Mouse (Mus musculus) embryonic facial prominence, embryonic 10.5 days (tissue): ENCODE data around the gene Zfp362. TPM values are rescaled to one million over a fixed set of nuclear protein-coding genes. Genes with fewer than 3 reads are reported as not detected.
A peak's percentile ranks its signal among the peaks of the same experiment; 100 is the strongest.

Source experiments
- DNase-seq: peaks from one replicate; pipeline ENCODE4 v3.0.0-alpha.2; 2017; ENCODE audit warnings: low spot score
- H3K27ac ChIP-seq: fragments of 300-500 bp; sonication (generic); replicated peaks from 2 replicates; pipeline ENCODE4 v1.5.1; 2016; ENCODE audit warnings: mild to moderate bottlenecking
- H3K27me3 ChIP-seq: fragments of 300-500 bp; sonication (generic); replicated peaks from 2 replicates; pipeline ENCODE4 v1.6.1; 2016; ENCODE audit warnings: low read depth, mild to moderate bottlenecking; ENCODE audit not compliant: poor library complexity, severe bottlenecking
- H3K36me3 ChIP-seq: fragments of 300-500 bp; sonication (generic); replicated peaks from 2 replicates; pipeline ENCODE4 v1.6.1; 2016; ENCODE audit warnings: mild to moderate bottlenecking, moderate library complexity
- H3K4me1 ChIP-seq: fragments of 300-500 bp; sonication (generic); 2 replicates; pipeline ENCODE4 v1.6.1; 2016
- H3K4me3 ChIP-seq: fragments of 300-500 bp; sonication (generic); 2 replicates; pipeline ENCODE4 v1.5.1; 2016; ENCODE audit warnings: mild to moderate bottlenecking, moderate library complexity
- H3K9me3 ChIP-seq: fragments of 300-500 bp; sonication (generic); 2 replicates; pipeline ENCODE4 v1.6.1; 2016; ENCODE audit warnings: mild to moderate bottlenecking
- WGBS: fragments of 180-500 bp; shearing (Covaris S2); methylation state at CpG from one replicate; pipeline ENCODE4 v1.1.7; 2016; 5-methylcytosine and 5-hydroxymethylcytosine counted together
- polyA plus RNA-seq: library from polyadenylated mRNA; unstranded; fragments of >200 nt; fragmentation: Nextera tagmentation; extraction: Ambion mirVana; gene quantifications from 2 replicates; pipeline ENCODE4 v1.2.1, GENCODE M21; 2016

The Zfp362 gene
- polyA plus RNA-seq, 1 experiment from 2014 or later = 38.7 TPM

DNA sequence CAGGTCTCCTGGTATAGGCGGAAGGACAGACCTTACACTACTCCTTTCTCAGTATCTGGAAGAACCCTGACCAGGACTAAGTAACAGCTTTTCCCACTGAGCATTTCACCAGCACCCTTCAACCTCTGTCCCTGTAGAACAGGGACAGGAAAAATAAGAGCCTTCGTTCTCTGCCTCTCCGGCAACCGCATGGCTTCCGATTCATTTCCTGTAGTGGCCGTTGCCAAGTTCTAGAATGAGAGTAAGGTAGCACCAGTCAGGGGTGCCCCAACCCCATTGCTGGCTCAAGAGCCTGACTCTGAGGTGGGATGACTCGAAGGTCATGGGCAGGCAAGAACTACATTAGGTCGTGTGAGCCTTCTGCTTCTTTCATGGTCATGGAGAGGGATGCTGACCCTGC lies 60.7 kb downstream of the Zfp362 start:
- H3K27ac ChIP-seq = no peak overlapping the region

GRCm38 (mm10) chr4:128743031-128743626 lies 62.7 kb downstream of the Zfp362 start:
- WGBS = 58% methylated on average over 12 of the region's 12 CpGs
- no peak overlapping the region for H3K4me3 ChIP-seq
- 0 out of 2 replicates have a peak overlapping the region, but pooled peaks have one; percentile 14 for H3K27ac ChIP-seq
- peaks cover 80% of the 10 kb centered on the region for H3K36me3 ChIP-seq
- no peak for DNase-seq
- no peaks in the 10 kb centered on the region for H3K27me3 ChIP-seq
- peaks cover 30% of the 10 kb centered on the region for H3K4me1 ChIP-seq
- H3K9me3 ChIP-seq = no peaks in the 10 kb centered on the region

More for the DNA sequence above, 60.7 kb downstream of the Zfp362 start:
- Histone ChIP-seq H3K36me3 (peaks cover 84% of the 10 kb centered on the region), H3K4me3 (no peak overlapping the region), H3K4me1 (peaks cover 26% of the 10 kb centered on the region), H3K27me3 (no peaks in the 10 kb centered on the region), H3K9me3 (no peaks in the 10 kb centered on the region)
- WGBS = 92% methylated on average over 8 of the region's 8 CpGs
- DNase-seq = no peak

DNA sequence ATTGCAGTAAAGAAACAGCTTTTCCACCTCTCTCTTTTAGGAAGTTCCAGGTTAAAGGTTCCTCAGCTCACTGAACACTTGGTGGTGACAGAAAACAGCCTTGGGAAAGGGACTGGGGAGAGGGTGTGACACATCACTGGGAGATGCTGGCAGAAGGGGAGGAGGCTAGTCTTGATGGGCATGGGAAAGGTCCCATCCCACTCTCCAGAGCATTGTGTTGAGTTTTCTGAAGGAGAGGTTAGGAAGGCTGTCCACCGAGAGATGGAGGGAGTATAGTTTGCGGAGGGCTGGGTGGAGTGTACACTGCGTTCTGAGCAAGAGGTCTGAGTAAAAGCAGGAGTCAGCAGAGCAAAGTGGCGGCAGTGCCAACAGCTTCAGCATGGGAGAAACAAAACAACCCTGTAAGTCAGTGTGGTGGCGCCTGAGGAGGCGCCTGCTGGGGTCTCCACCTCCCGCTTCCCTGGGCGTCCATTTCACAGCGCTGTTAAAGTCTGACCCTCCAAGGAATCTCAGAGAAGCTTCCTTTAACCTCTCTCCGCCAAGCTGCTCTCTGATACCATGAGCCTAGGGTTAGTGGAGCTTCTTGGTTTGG lies 63.4 kb downstream of the Zfp362 start:
- H3K27ac ChIP-seq = 0 out of 2 replicates have a peak overlapping the region, but pooled peaks have one; percentile 27
- H3K36me3 ChIP-seq = peaks cover 78% of the 10 kb centered on the region
- no peaks in the 10 kb centered on the region for H3K9me3 ChIP-seq
- WGBS = 59% methylated on average over 10 of the region's 10 CpGs
- H3K27me3 ChIP-seq = no peaks in the 10 kb centered on the region
- no peak for DNase-seq
- peaks cover 37% of the 10 kb centered on the region for H3K4me1 ChIP-seq
- no peak overlapping the region for H3K4me3 ChIP-seq

DNA sequence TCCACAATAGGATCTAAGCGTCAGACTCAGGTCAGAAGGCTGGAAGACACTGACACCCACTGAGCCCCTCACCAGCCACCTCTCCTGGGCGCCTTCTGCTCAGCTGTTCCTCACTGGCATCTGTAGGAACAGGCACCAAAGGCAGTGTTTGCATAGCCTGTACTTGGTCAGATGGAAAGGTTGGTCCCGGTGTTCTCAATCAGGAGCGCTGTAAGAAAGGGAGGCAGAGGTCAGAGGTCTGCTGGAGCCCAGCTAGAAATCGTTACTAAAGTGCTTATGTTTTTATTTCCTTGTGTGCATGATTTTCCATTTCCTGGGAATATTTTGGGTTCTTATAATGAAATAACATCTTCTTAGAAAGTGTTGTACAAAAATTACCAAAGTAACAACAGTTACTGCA lies 63.9 kb downstream of the Zfp362 start:
- no peaks in the 10 kb centered on the region for H3K9me3 ChIP-seq
- no peak overlapping the region for H3K4me3 ChIP-seq
- no peak overlapping the region for H3K27ac ChIP-seq
- DNase-seq = no peak
- H3K36me3 ChIP-seq = peaks cover 76% of the 10 kb centered on the region
- peaks cover 42% of the 10 kb centered on the region for H3K4me1 ChIP-seq
- H3K27me3 ChIP-seq = no peaks in the 10 kb centered on the region
- WGBS = 29% methylated on average over 5 of the region's 5 CpGs

DNA sequence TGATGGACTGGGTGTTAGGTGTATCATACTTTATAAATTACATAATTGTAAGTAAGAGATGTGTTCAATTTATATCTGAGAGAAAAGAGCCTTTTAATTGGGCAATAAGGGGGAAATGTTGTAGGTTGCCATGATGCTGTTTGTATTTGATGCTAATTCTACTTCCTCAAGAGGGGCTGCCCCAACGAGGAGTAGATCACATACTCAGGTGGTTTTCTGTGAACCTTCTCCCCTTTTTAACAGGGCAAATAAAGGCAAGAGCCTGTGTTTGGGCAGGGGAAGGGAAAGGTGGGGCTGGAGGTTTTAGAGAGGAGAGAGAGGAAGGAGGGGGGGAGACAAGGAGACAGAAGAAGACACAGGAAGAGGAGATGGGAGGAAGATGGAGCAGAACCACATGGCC lies 65.0 kb downstream of the Zfp362 start:
- WGBS = 71% methylated on average over 1 of the region's 1 CpGs
- peaks cover 53% of the 10 kb centered on the region for H3K4me1 ChIP-seq
- no peaks in the 10 kb centered on the region for H3K9me3 ChIP-seq
- no peak overlapping the region for H3K27ac ChIP-seq
- peaks cover 74% of the 10 kb centered on the region for H3K36me3 ChIP-seq
- no peak overlapping the region for H3K4me3 ChIP-seq
- H3K27me3 ChIP-seq = no peaks in the 10 kb centered on the region
- no peak for DNase-seq

GRCm38 (mm10) chr4:128737825-128738610 lies 67.8 kb downstream of the Zfp362 start:
- Histone ChIP-seq H3K27me3 (no peaks in the 10 kb centered on the region), H3K4me1 (peaks cover 78% of the 10 kb centered on the region), H3K36me3 (peaks cover 74% of the 10 kb centered on the region), H3K4me3 (peak overlapping the region; percentile 23; the same call in 1 of the 2 replicates), H3K27ac (peak overlapping the region; percentile 89), H3K9me3 (no peaks in the 10 kb centered on the region)
- peak; percentile 44 for DNase-seq
- WGBS = 64% methylated on average over 14 of the region's 14 CpGs

GRCm38 (mm10) chr4:128737137-128737589 lies 68.7 kb downstream of the Zfp362 start:
- H3K27me3 ChIP-seq = no peaks in the 10 kb centered on the region
- H3K4me1 ChIP-seq = peaks cover 76% of the 10 kb centered on the region
- H3K36me3 ChIP-seq = peaks cover 66% of the 10 kb centered on the region
- peak overlapping the region; percentile 89 for H3K27ac ChIP-seq
- H3K9me3 ChIP-seq = no peaks in the 10 kb centered on the region
- H3K4me3 ChIP-seq = peak overlapping the region; percentile 31
- peak; percentile 81 for DNase-seq
- 12% methylated on average over 6 of the region's 6 CpGs for WGBS

DNA sequence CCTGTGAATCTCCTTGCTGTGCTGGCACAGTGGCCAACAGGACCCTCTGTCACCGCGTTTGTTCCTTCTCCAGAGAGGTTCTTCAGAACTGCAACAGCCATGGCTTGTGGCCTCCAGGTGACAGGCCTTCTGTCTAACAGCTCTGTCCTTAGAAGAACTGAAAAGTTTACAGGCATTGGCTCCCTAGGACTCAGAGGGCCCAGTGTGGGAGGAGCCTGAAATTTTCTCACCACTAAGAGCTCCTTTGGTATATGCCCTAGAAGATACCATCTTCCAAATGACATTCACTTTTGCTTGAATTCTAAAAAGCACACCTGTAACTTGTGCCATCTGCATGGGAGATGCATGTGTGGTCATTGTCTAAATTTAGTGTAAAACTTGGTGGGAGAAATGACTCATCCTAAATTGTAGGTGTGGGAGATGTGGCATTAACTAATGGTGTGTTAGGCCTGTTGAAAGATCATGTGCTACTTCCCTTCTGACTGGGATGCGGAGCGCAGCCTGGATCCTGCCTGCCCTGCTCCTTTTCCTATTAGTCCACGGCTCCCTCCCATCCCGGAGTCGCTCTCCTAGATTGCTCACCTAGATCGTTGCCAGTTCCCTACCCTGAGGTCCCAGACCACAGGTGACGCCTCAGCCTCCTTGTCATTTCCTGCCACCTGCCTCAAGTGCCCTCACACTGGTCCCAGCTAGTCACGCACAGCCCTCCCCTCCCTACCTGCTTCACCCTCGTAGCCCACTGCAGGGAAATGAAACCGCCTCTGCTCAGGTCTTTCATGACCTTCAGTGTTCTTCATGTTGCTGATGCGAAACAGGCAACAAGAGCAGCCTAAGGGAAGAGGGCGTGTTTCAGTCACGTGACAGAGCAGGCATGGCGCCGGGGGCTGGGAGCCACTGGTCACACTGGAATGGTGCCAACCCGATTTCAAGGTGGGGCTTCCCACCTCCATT lies 70.8 kb downstream of the Zfp362 start:
- H3K27ac ChIP-seq = peak overlapping the region; percentile 89; the same call in 1 of the 2 replicates
- H3K27me3 ChIP-seq = no peaks in the 10 kb centered on the region
- DNase-seq = no peak
- H3K36me3 ChIP-seq = peaks cover 78% of the 10 kb centered on the region
- WGBS = 79% methylated on average over 18 of the region's 18 CpGs
- 0 out of 2 replicates have a peak overlapping the region, but pooled peaks have one; percentile 18 for H3K4me3 ChIP-seq
- peaks cover 82% of the 10 kb centered on the region for H3K4me1 ChIP-seq
- no peaks in the 10 kb centered on the region for H3K9me3 ChIP-seq

- no peak overlapping the region; the same call in 1 of the 2 replicates for H3K27ac ChIP-seq
- H3K27me3 ChIP-seq = no peaks in the 10 kb centered on the region
- peaks cover 90% of the 10 kb centered on the region for H3K4me1 ChIP-seq
- peaks cover 78% of the 10 kb centered on the region for H3K36me3 ChIP-seq
- DNase-seq = no peak
- H3K9me3 ChIP-seq = no peaks in the 10 kb centered on the region
- H3K4me3 ChIP-seq = peak overlapping the region; percentile 6; the same call in 1 of the 2 replicates
- WGBS = 37% methylated on average over 5 of the region's 5 CpGs
These were observed 71.6 kb downstream of the Zfp362 start for GRCm38 (mm10) chr4:128734217-128734616.

GRCm38 (mm10) chr4:128733496-128733895 lies 72.3 kb downstream of the Zfp362 start:
- peaks cover 97% of the 10 kb centered on the region for H3K4me1 ChIP-seq
- 53% methylated on average over 6 of the region's 6 CpGs for WGBS
- H3K4me3 ChIP-seq = peak overlapping the region; percentile 6; the same call in 1 of the 2 replicates
- H3K9me3 ChIP-seq = no peaks in the 10 kb centered on the region
- H3K27ac ChIP-seq = peak overlapping the region; percentile 2; the same call in 1 of the 2 replicates
- H3K27me3 ChIP-seq = no peaks in the 10 kb centered on the region
- H3K36me3 ChIP-seq = peaks cover 78% of the 10 kb centered on the region
- no peak for DNase-seq

DNA sequence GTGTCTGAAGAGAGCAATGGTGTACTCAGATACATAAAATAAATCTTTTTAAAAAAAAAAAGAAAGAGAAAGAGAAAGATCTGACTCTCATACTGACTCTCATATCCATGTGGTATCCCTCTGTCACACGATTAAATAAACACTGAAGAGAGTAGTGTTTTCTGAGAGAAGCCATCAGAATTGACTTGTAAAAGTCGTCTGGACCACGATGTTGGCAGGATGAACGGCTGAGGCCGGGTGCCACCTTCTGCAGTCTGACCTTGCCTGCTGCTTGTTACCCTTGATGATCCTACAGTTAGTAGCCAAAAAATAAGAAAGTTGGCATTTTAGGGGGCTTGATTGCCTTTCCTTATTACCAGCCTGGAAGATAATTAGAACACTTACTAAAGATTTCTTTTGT lies 73.1 kb downstream of the Zfp362 start:
- Histone ChIP-seq H3K27me3 (no peaks in the 10 kb centered on the region), H3K4me3 (no peak overlapping the region), H3K27ac (no peak overlapping the region), H3K9me3 (no peaks in the 10 kb centered on the region), H3K4me1 (peaks cover 90% of the 10 kb centered on the region), H3K36me3 (peaks cover 71% of the 10 kb centered on the region)
- no peak for DNase-seq
- 79% methylated on average over 5 of the region's 5 CpGs for WGBS

DNA sequence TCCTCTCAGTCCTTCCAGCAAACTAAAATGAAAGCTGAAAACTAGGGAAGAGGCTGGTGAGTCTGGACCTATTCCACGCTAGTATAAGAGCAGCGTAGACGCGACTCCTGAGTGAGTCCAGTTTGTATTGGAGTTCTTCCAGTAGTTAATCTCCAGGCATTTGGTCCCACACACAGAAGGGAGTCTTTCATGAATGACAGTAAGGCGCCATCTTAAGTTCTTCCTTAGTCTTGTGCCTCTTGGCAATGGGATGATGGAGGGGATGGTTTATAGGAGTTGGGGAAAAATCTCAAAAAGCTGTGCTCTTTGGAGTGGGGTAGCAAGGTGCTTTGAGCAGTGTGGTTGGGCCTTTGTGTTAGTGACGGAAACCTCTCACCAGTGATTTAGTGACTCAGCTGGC lies 75.6 kb downstream of the Zfp362 start:
- peaks cover 51% of the 10 kb centered on the region for H3K36me3 ChIP-seq
- H3K27ac ChIP-seq = no peak overlapping the region
- H3K4me1 ChIP-seq = peaks cover 76% of the 10 kb centered on the region
- DNase-seq = no peak
- 85% methylated on average over 6 of the region's 6 CpGs for WGBS
- no peaks in the 10 kb centered on the region for H3K9me3 ChIP-seq
- peak overlapping the region; percentile 94 for H3K4me3 ChIP-seq
- no peaks in the 10 kb centered on the region for H3K27me3 ChIP-seq
